Mouse (Mus musculus) hindbrain, embryonic 11.5 days (tissue): ENCODE measurements around the gene F8. TPM values are rescaled to one million over a fixed set of nuclear protein-coding genes. Genes with fewer than 3 reads are reported as not detected.
"Not testable (repeated sequence)": the region's sequence is repeated elsewhere in the genome, so short reads cannot be mapped to it uniquely, and the experiment has no call there.

Source experiments
- ATAC-seq: fragments of 200-750 bp; cut with Nextera tagmentation; 2 replicates; pipeline ENCODE4 v1.8.0; 2017; ENCODE audit warnings: mild to moderate bottlenecking, moderate TSS enrichment, moderate library complexity; ENCODE audit not compliant: low FRiP score
- DNase-seq: peaks from one replicate; pipeline ENCODE4 v3.0.0-alpha.2; 2015; ENCODE audit warnings: low spot score
- H3K27ac ChIP-seq: fragments of 300-500 bp; sonication (generic); 2 replicates; pipeline ENCODE4 v1.5.1; 2014; ENCODE audit warnings: mild to moderate bottlenecking, low read depth, low read length
- H3K27me3 ChIP-seq: fragments of 300-500 bp; sonication (generic); 2 replicates; pipeline ENCODE4 v1.6.1; 2014; ENCODE audit warnings: mild to moderate bottlenecking, low read length, moderate library complexity, mixed read lengths; ENCODE audit not compliant: control insufficient read depth, insufficient read depth
- H3K36me3 ChIP-seq: fragments of 300-500 bp; sonication (generic); 2 replicates; pipeline ENCODE4 v1.6.1; 2014; ENCODE audit warnings: mild to moderate bottlenecking, low read length, moderate library complexity, mixed read lengths; ENCODE audit not compliant: control insufficient read depth, insufficient read depth
- H3K4me1 ChIP-seq: fragments of 300-500 bp; sonication (generic); replicated peaks from 2 replicates; pipeline ENCODE4 v1.6.1; 2014; ENCODE audit warnings: low read length, mixed read lengths; ENCODE audit not compliant: control insufficient read depth, insufficient read depth
- H3K4me2 ChIP-seq: fragments of 300-500 bp; sonication (generic); replicated peaks from 2 replicates; pipeline ENCODE4 v1.6.1; 2014; ENCODE audit warnings: mild to moderate bottlenecking, low read depth, low read length
- H3K4me3 ChIP-seq: fragments of 300-500 bp; sonication (generic); 2 replicates; pipeline ENCODE4 v1.5.1; 2014; ENCODE audit warnings: low read depth, low read length
- H3K9ac ChIP-seq: fragments of 300-500 bp; sonication (generic); 2 replicates; pipeline ENCODE4 v1.6.1; 2014; ENCODE audit warnings: low read depth, low read length
- H3K9me3 ChIP-seq: fragments of 300-500 bp; sonication (generic); 2 replicates; pipeline ENCODE4 v1.6.1; 2016; ENCODE audit warnings: low read length; ENCODE audit not compliant: control insufficient read depth
- WGBS: fragments of 180-500 bp; shearing (Covaris S2); extraction: QIAGEN DNeasy Blood & Tissue Kit; methylation state at CpG from one replicate; pipeline ENCODE4 v1.1.7; 2014; 5-methylcytosine and 5-hydroxymethylcytosine counted together
- polyA plus RNA-seq: library from polyadenylated mRNA; unstranded; fragments of >200 nt; fragmentation: Nextera tagmentation; extraction: Ambion mirVana; gene quantifications from 2 replicates; pipeline ENCODE4 v1.2.1, GENCODE M21; 2014

Gene F8
- polyA plus RNA-seq, 1 experiment from 2014 or later: 0.73 TPM

- Histone ChIP-seq H3K27me3 (no peaks in the 10 kb centered on the region), H3K9me3 (no peaks in the 10 kb centered on the region), H3K36me3 (no peaks in the 10 kb centered on the region), H3K4me3 (peak overlapping the region; percentile 35), H3K27ac (no peak overlapping the region), H3K9ac (peak overlapping the region; percentile 40; the same call in 1 of the 2 replicates), H3K4me2 (peak overlapping the region; percentile 47), H3K4me1 (no peaks in the 10 kb centered on the region)
- DNase-seq (peak; percentile 49), ATAC-seq (peak; percentile 88)
- WGBS: 20% methylated on average over 11 of the region's 49 CpGs
Observed at GRCm38 (mm10) chrX:75155576-75156243, 226.7 kb downstream of the F8 start.

GRCm38 (mm10) chrX:75152249-75152648 lies 230.2 kb downstream of the F8 start:
- no peak for ATAC-seq
- Histone ChIP-seq H3K4me3 (no peak overlapping the region), H3K27me3 (no peaks in the 10 kb centered on the region), H3K4me2 (no peak overlapping the region), H3K4me1 (no peaks in the 10 kb centered on the region), H3K36me3 (no peaks in the 10 kb centered on the region), H3K9ac (no peak overlapping the region), H3K27ac (no peak overlapping the region), H3K9me3 (no peaks in the 10 kb centered on the region)
- DNase-seq: no peak
- WGBS: 79% methylated on average over 1 of the region's 1 CpGs

GRCm38 (mm10) chrX:75150304-75150703 lies 232.1 kb downstream of the F8 start:
- 74% methylated on average over 2 of the region's 2 CpGs for WGBS
- Histone ChIP-seq H3K36me3 (no peaks in the 10 kb centered on the region), H3K4me3 (no peak overlapping the region), H3K4me2 (no peak overlapping the region), H3K4me1 (no peaks in the 10 kb centered on the region), H3K9ac (no peak overlapping the region), H3K27me3 (no peaks in the 10 kb centered on the region), H3K27ac (no peak overlapping the region), H3K9me3 (no peaks in the 10 kb centered on the region)
- ATAC-seq: no peak
- DNase-seq: no peak

GRCm38 (mm10) chrX:75148414-75148813 lies 234.0 kb downstream of the F8 start:
- Histone ChIP-seq H3K4me1 (no peaks in the 10 kb centered on the region), H3K4me2 (no peak overlapping the region), H3K4me3 (no peak overlapping the region), H3K9me3 (no peaks in the 10 kb centered on the region), H3K27me3 (no peaks in the 10 kb centered on the region), H3K27ac (no peak overlapping the region), H3K36me3 (no peaks in the 10 kb centered on the region), H3K9ac (no peak overlapping the region)
- 85% methylated on average over 4 of the region's 4 CpGs for WGBS
- ATAC-seq (no peak), DNase-seq (no peak)

- not testable (repeated sequence) for H3K9me3 ChIP-seq, H3K9ac ChIP-seq, H3K27me3 ChIP-seq, H3K27ac ChIP-seq, H3K36me3 ChIP-seq, H3K4me1 ChIP-seq
- peak; percentile 49 for ATAC-seq
- peak overlapping the region; percentile 28 for H3K4me3 ChIP-seq
- peak; percentile 25 for DNase-seq
- H3K4me2 ChIP-seq: peak overlapping the region; percentile 40
- 26% methylated on average over 20 of the region's 42 CpGs for WGBS
Observed at GRCm38 (mm10) chrX:75143124-75143555, 239.3 kb downstream of the F8 start.

- H3K4me3 ChIP-seq: no peak overlapping the region
Observed at GRCm38 (mm10) chrX:75138182-75138581, 244.2 kb downstream of the F8 start.

GRCm38 (mm10) chrX:75137729-75138128 lies 244.7 kb downstream of the F8 start:
- WGBS: 74% methylated on average over 2 of the region's 2 CpGs
- H3K4me2 ChIP-seq: no peak overlapping the region
- no peak overlapping the region for H3K9ac ChIP-seq
- no peak overlapping the region for H3K4me3 ChIP-seq
- H3K36me3 ChIP-seq: no peaks in the 10 kb centered on the region
- no peak for DNase-seq
- no peaks in the 10 kb centered on the region for H3K9me3 ChIP-seq
- no peaks in the 10 kb centered on the region for H3K27me3 ChIP-seq
- no peaks in the 10 kb centered on the region for H3K4me1 ChIP-seq
- ATAC-seq: no peak
- H3K27ac ChIP-seq: no peak overlapping the region

More at GRCm38 (mm10) chrX:75138182-75138581, 244.2 kb downstream of the F8 start:
- no peaks in the 10 kb centered on the region for H3K9me3 ChIP-seq
- ATAC-seq (no peak), DNase-seq (no peak)
- no peaks in the 10 kb centered on the region for H3K4me1 ChIP-seq
- WGBS: 89% methylated on average over 2 of the region's 2 CpGs
- H3K36me3 ChIP-seq: no peaks in the 10 kb centered on the region
- no peaks in the 10 kb centered on the region for H3K27me3 ChIP-seq
- H3K4me2 ChIP-seq: no peak overlapping the region
- H3K9ac ChIP-seq: no peak overlapping the region
- H3K27ac ChIP-seq: no peak overlapping the region

GRCm38 (mm10) chrX:75136938-75137337 lies 245.5 kb downstream of the F8 start:
- Histone ChIP-seq H3K4me3 (no peak overlapping the region), H3K9me3 (no peaks in the 10 kb centered on the region), H3K4me2 (no peak overlapping the region), H3K4me1 (no peaks in the 10 kb centered on the region), H3K27me3 (no peaks in the 10 kb centered on the region), H3K27ac (no peak overlapping the region), H3K9ac (no peak overlapping the region), H3K36me3 (no peaks in the 10 kb centered on the region)
- ATAC-seq: no peak
- DNase-seq: no peak

- H3K4me1 ChIP-seq: no peaks in the 10 kb centered on the region
- H3K9ac ChIP-seq: peak within 1 kb of the TSS; percentile 47
- 20% methylated on average over 31 of the region's 36 CpGs for WGBS
- ATAC-seq (peak; percentile 99), DNase-seq (peak; percentile 82)
- H3K4me2 ChIP-seq: peak within 1 kb of the TSS; percentile 52
- H3K27ac ChIP-seq: no peak within 1 kb of the TSS
- H3K36me3 ChIP-seq: no peaks in the 10 kb centered on the region
- H3K9me3 ChIP-seq: no peaks in the 10 kb centered on the region
- no peaks in the 10 kb centered on the region for H3K27me3 ChIP-seq
- H3K4me3 ChIP-seq: peak within 1 kb of the TSS; percentile 36
Observed at GRCm38 (mm10) chrX:75130467-75131160, 251.8 kb downstream of the F8 start, which contains the start of gene Mpp1. Gene Mpp1, minus strand, starts transcription at chrX:75131016.
